Mouse (Mus musculus): ENCODE data around the gene Zfp346.

DNA sequence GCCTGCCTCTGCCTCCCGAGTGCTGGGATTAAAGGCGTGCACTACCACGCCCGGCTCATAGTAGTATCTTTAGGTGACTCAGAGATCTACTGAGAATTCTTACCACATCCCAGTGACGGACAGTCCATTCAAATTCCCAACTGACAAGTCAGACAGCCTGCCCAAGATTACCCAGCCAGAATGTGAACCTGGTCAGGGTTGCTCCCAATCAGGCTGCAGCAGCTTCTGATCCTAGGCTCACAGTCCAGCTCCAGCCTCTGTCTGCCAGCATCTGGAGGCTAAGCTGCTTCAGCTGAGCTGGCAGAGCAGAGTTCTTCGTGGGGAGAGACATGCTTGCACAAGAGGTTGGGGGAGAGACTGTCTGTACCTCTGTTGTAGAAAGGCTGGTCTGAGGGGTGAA is 78.3 kb downstream of the Zfp346 start:
- TF ChIP-seq MYOG (IDR thresholded peaks at IDR 0.05; ENCODE audit: control insufficient read depth, extremely low read depth, insufficient read length), result no peak
- TF ChIP-seq CTCF (IDR thresholded peaks at IDR 0.05; ENCODE audit: control insufficient read depth, insufficient read depth, insufficient read length), result no peak
- no peak for TF ChIP-seq USF1 (IDR thresholded peaks at IDR 0.05; ENCODE audit: low read depth)
- no peak for TF ChIP-seq FOSL1 (IDR thresholded peaks at IDR 0.05; ENCODE audit: insufficient read depth, low read length, poor library complexity, severe bottlenecking)
- no peak for TF ChIP-seq MAX (IDR thresholded peaks at IDR 0.05)
- TF ChIP-seq CEBPB (IDR thresholded peaks at IDR 0.05; ENCODE audit: low read depth), result no peak

Data from C2C12 (cell line).